Mouse (Mus musculus): ENCODE measurements at regions not wholly inside any gene's neighbourhood (a gene's known extent, or its start where the extent isn't known, plus 50 kb on each side); places are given as distances from the start of the nearest gene placed in this dataset.

DNA sequence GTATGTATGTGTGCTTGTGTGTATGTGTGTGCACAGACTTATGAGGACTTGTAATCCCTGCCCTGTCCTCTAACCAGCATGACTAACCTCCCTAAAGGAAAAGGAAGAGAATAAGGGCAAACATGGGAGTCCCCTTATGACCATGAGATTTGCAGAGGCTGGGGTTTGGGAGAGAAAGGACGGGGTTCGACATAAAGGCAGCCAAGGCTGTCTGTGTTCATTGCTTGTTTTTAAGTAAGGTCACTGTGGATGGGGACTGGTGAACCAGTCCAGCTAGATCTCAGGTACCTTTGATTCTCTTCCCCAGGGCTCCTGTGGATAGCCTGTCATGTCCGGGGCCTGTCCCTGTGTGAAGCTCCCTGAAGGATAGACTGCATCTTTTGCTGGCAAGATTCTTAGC lies 55.6 kb downstream of the Irf2bp2 start:
- no peak overlapping the region for H3K9ac ChIP-seq (replicated peaks; ENCODE audit: low read length)
- WGBS, result 57% methylated on average over 3 of the region's 3 CpGs
- H3K9me3 ChIP-seq (replicated peaks; ENCODE audit: control insufficient read depth, low read length), result no peaks in the 10 kb centered on the region
- ATAC-seq (replicated peaks; ENCODE audit: insufficient number of reproducible peaks, low FRiP score, low TSS enrichment, low read depth), result no peak
- DNase-seq (ENCODE audit: low spot score), result no peak
- no peak overlapping the region for H3K4me2 ChIP-seq (ENCODE audit: low read depth, low read length)
- H3K27me3 ChIP-seq (ENCODE audit: control insufficient read depth, insufficient read depth, low read length), result no peaks in the 10 kb centered on the region
- no peak overlapping the region for H3K4me3 ChIP-seq (ENCODE audit: low read depth, low read length)
- peaks cover 5% of the 10 kb centered on the region; the same call in 1 of the 2 replicates for H3K4me1 ChIP-seq (ENCODE audit: control insufficient read depth, insufficient read depth, low read length)
- no peaks in the 10 kb centered on the region for H3K36me3 ChIP-seq (replicated peaks; ENCODE audit: control insufficient read depth, insufficient read depth, low read depth, low read length)
- H3K27ac ChIP-seq (replicated peaks; ENCODE audit: low read depth, low read length), result peak overlapping the region; percentile 59; the same call in 1 of the 2 replicates

DNA sequence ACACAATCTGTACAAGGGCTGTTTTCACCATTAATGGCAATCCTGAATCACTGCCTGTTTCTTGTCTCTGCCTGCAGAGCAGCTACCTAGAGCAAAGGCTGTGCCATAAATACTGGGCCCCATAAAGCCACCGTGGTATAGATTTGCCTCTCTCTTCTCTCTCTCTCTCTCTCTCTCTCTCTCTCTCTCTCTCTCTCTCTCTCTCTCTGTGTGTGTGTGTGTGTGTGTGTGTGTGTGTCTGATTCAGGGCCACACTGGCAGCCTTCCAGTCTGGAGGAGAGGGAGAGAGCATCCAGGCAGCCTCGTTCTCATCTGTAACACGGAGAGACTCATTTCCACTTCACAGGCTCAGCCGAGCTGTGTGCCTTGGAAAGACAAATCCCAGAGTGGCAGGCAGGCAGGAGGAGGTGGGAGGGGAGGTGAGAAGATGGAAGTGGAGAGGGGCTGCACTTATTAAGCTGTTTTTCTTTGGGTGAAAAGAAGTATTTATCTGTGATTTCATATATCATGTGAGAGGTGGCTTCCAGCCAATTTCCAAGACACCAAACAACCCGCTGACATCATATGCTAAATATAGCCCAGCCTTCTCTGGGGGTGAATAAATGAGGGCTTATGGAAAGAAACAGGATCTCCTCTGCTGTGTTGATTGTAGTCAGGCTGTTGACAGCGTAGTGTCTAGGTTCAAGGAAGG lies 56.7 kb downstream of the Irf2bp2 start:
- Histone ChIP-seq H3K4me1 (ENCODE audit: control insufficient read depth, insufficient read depth, low read length) (peaks cover 5% of the 10 kb centered on the region; the same call in 1 of the 2 replicates), H3K4me2 (ENCODE audit: low read depth, low read length) (no peak overlapping the region), H3K27me3 (ENCODE audit: control insufficient read depth, insufficient read depth, low read length) (no peaks in the 10 kb centered on the region), H3K36me3 (replicated peaks; ENCODE audit: control insufficient read depth, insufficient read depth, low read depth, low read length) (no peaks in the 10 kb centered on the region), H3K9ac (replicated peaks; ENCODE audit: low read length) (0 out of 2 replicates have a peak overlapping the region, but pooled peaks have one; percentile 28), H3K4me3 (ENCODE audit: low read depth, low read length) (no peak overlapping the region), H3K27ac (replicated peaks; ENCODE audit: low read depth, low read length) (peak overlapping the region; percentile 20; the same call in 1 of the 2 replicates), H3K9me3 (replicated peaks; ENCODE audit: control insufficient read depth, low read length) (no peaks in the 10 kb centered on the region)
- ATAC-seq (replicated peaks; ENCODE audit: insufficient number of reproducible peaks, low FRiP score, low TSS enrichment, low read depth), result no peak
- DNase-seq (ENCODE audit: low spot score), result peak; percentile 41
- WGBS, result 25% methylated on average over 6 of the region's 6 CpGs

DNA sequence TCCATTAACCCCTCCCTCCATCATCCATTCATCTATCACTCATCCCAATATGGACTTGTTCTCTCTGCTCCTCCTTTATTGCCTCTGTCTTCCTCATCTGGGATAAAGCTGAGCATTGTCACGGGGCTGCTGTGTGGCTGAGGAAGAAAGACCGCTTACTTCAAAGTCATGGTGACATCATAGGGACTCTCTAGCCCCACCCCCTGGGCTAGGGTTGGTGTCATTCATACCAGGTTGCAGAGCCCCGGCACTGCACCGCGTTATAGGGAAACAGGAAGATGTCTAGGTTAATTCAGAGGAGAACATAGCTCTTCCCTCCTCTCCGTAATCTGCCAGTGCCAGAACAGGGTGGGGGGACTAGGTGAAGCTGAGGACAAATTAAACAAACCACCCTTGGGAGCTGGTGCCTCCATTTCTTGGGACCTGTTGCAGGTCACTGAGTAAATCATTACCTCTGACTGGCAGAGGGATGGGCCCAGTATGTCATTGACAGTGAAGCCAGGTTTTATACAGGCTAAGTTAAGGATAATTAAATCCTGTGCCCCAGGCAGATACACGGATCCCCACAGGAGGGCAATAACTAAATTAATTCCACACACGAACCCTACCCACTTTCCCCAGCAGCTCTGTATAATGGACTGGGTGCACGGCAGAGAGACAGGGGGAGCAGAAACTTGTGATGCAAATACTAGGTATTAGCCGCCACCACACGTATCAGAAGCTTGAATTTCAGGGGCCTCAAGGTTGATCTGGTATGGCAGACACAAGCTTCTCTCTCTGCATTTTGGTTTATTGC lies 57.5 kb downstream of the Irf2bp2 start:
- H3K4me2 ChIP-seq (ENCODE audit: low read depth, low read length), result no peak overlapping the region
- peak; percentile 50 for DNase-seq (ENCODE audit: low spot score)

DNA sequence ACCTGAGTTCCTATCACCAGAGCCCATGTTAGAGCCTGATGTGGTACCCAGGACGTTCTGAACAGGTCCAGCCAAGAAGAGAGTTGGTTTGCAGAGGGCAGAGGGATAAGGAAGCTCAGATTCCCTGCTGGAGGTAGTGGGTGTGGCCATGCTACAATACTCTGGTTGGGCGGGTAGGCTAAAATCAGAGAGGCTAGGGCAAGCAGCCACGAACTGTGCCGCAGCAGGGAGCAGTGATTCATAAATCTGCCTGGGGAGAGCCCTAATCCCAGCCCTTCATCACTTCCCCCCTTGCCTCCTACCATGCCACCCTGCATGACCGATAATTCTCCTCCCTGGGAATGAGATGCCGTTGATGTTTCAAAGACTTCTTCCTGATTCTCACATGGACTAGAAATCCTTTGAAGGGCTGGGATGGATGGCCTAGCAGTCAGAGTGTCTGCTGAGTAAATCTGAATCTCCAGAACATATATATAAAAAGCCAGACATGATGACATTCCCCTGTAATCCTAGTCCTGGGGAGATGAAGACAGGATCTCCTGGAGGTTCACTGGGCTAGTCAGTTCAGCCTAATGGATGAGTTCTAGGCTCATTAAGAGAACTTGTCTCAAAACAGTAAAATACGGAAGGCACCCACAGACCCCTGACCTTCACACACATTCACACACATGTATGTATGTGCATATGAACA lies 57.6 kb upstream of the Tarbp1 start:
- 53% methylated on average over 7 of the region's 7 CpGs for WGBS
- Histone ChIP-seq H3K4me3 (ENCODE audit: low read depth, low read length) (no peak overlapping the region), H3K36me3 (replicated peaks; ENCODE audit: control insufficient read depth, insufficient read depth, low read depth, low read length) (no peaks in the 10 kb centered on the region), H3K4me2 (ENCODE audit: low read depth, low read length) (no peak overlapping the region), H3K9me3 (replicated peaks; ENCODE audit: control insufficient read depth, low read length) (no peaks in the 10 kb centered on the region), H3K4me1 (ENCODE audit: control insufficient read depth, insufficient read depth, low read length) (no peaks in the 10 kb centered on the region; the same call in 1 of the 2 replicates), H3K27me3 (ENCODE audit: control insufficient read depth, insufficient read depth, low read length) (no peaks in the 10 kb centered on the region), H3K27ac (replicated peaks; ENCODE audit: low read depth, low read length) (no peak overlapping the region), H3K9ac (replicated peaks; ENCODE audit: low read length) (no peak overlapping the region)
- ATAC-seq (replicated peaks; ENCODE audit: insufficient number of reproducible peaks, low FRiP score, low TSS enrichment, low read depth) (no peak), DNase-seq (ENCODE audit: low spot score) (no peak)

More for the DNA sequence above, 57.5 kb downstream of the Irf2bp2 start:
- WGBS, result 28% methylated on average over 11 of the region's 11 CpGs
- Histone ChIP-seq H3K4me3 (ENCODE audit: low read depth, low read length) (no peak overlapping the region), H3K4me1 (ENCODE audit: control insufficient read depth, insufficient read depth, low read length) (peaks cover 5% of the 10 kb centered on the region; the same call in 1 of the 2 replicates), H3K9ac (replicated peaks; ENCODE audit: low read length) (no peak overlapping the region), H3K36me3 (replicated peaks; ENCODE audit: control insufficient read depth, insufficient read depth, low read depth, low read length) (no peaks in the 10 kb centered on the region), H3K9me3 (replicated peaks; ENCODE audit: control insufficient read depth, low read length) (no peaks in the 10 kb centered on the region), H3K27ac (replicated peaks; ENCODE audit: low read depth, low read length) (no peak overlapping the region), H3K27me3 (ENCODE audit: control insufficient read depth, insufficient read depth, low read length) (no peaks in the 10 kb centered on the region)
- no peak for ATAC-seq (replicated peaks; ENCODE audit: insufficient number of reproducible peaks, low FRiP score, low TSS enrichment, low read depth)

DNA sequence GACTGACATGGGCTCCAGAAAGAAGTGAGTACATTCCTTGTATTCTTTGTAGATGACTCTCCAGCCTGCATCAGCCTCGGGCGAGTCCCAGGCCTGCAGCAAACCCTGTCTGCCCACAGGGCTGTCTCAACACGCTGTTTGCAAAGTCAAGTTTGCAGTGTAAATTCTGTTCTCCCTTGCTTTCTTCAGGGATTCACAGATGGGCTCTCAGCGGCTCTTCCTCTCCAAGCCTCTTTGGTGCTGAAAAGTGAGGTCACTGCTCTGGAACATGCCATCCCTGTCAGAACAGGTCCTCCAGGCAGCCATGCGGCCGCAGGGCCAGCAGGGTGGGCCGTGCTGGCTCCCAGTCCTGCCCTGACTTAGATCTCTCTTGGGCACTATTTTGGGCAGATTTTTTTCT lies 56.6 kb upstream of the Tarbp1 start:
- ATAC-seq (replicated peaks; ENCODE audit: insufficient number of reproducible peaks, low FRiP score, low TSS enrichment, low read depth) (no peak), DNase-seq (ENCODE audit: low spot score) (no peak)
- no peaks in the 10 kb centered on the region for H3K27me3 ChIP-seq (ENCODE audit: control insufficient read depth, insufficient read depth, low read length)
- H3K4me1 ChIP-seq (ENCODE audit: control insufficient read depth, insufficient read depth, low read length), result no peaks in the 10 kb centered on the region; the same call in 1 of the 2 replicates
- H3K9me3 ChIP-seq (replicated peaks; ENCODE audit: control insufficient read depth, low read length), result no peaks in the 10 kb centered on the region
- no peaks in the 10 kb centered on the region for H3K36me3 ChIP-seq (replicated peaks; ENCODE audit: control insufficient read depth, insufficient read depth, low read depth, low read length)
- WGBS, result 81% methylated on average over 7 of the region's 7 CpGs
- H3K27ac ChIP-seq (replicated peaks; ENCODE audit: low read depth, low read length), result no peak overlapping the region
- no peak overlapping the region for H3K4me2 ChIP-seq (ENCODE audit: low read depth, low read length)
- no peak overlapping the region for H3K9ac ChIP-seq (replicated peaks; ENCODE audit: low read length)
- no peak overlapping the region for H3K4me3 ChIP-seq (ENCODE audit: low read depth, low read length)

DNA sequence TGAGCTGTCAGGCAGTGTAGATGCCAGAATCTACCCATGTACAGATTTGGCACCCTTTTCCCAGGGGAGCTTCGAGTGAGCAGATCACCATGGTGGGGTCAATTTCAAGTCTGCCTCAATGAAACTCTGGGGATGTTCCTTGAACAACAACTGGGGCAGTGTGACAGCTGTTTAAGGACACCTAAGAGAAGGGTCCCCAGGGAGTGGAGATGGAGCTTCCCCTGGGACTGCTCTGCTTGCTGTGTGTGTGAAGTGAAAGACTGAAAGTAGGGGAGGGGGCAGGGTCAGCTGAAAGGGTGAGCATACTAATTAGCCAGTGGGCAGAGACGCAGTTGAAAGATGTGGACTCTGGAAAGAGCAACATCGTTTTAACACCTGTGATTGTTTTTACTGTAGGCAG lies 54.5 kb upstream of the Tarbp1 start:
- Histone ChIP-seq H3K9me3 (replicated peaks; ENCODE audit: control insufficient read depth, low read length) (no peaks in the 10 kb centered on the region), H3K4me2 (ENCODE audit: low read depth, low read length) (no peak overlapping the region), H3K4me1 (ENCODE audit: control insufficient read depth, insufficient read depth, low read length) (no peaks in the 10 kb centered on the region), H3K4me3 (ENCODE audit: low read depth, low read length) (no peak overlapping the region), H3K9ac (replicated peaks; ENCODE audit: low read length) (no peak overlapping the region), H3K27ac (replicated peaks; ENCODE audit: low read depth, low read length) (no peak overlapping the region), H3K36me3 (replicated peaks; ENCODE audit: control insufficient read depth, insufficient read depth, low read depth, low read length) (no peaks in the 10 kb centered on the region), H3K27me3 (ENCODE audit: control insufficient read depth, insufficient read depth, low read length) (no peaks in the 10 kb centered on the region)
- WGBS, result 57% methylated on average over 3 of the region's 3 CpGs
- ATAC-seq (replicated peaks; ENCODE audit: insufficient number of reproducible peaks, low FRiP score, low TSS enrichment, low read depth) (no peak), DNase-seq (ENCODE audit: low spot score) (no peak)

DNA sequence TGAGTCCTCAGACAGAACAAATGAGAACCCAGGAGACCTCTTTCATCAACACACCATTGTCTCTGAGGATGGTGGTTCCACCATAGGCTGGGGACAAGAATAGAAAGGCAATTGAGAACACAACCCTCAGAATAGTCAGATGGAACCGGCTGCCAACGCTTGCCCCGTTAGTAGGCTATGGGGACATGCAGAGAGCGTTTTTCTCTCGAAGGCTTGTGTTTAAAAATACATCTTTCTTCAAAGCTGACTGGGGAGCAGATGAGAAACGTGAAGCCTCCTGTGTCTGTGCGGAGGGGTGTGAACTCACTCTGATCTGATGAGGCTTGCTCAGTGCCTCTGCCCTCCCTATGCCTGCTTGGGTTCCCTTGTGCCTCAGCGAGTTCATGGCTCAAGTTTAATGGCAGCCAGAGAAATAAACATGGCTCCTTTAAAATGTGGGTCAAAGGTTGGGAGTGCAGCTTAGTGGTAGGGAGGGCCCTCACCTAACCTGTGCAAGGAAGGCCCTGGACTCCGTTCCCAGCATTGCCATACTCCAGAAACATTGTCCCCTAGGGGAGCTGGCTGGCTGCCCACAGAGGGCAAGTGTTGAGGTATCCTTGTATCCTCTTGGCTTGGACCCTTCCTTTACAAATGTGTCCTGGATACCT lies 53.7 kb upstream of the Tarbp1 start:
- ATAC-seq (replicated peaks; ENCODE audit: insufficient number of reproducible peaks, low FRiP score, low TSS enrichment, low read depth) (no peak), DNase-seq (ENCODE audit: low spot score) (no peak)
- Histone ChIP-seq H3K4me2 (ENCODE audit: low read depth, low read length) (no peak overlapping the region), H3K9ac (replicated peaks; ENCODE audit: low read length) (no peak overlapping the region), H3K27ac (replicated peaks; ENCODE audit: low read depth, low read length) (no peak overlapping the region), H3K4me3 (ENCODE audit: low read depth, low read length) (no peak overlapping the region), H3K36me3 (replicated peaks; ENCODE audit: control insufficient read depth, insufficient read depth, low read depth, low read length) (no peaks in the 10 kb centered on the region), H3K27me3 (ENCODE audit: control insufficient read depth, insufficient read depth, low read length) (no peaks in the 10 kb centered on the region), H3K9me3 (replicated peaks; ENCODE audit: control insufficient read depth, low read length) (no peaks in the 10 kb centered on the region), H3K4me1 (ENCODE audit: control insufficient read depth, insufficient read depth, low read length) (no peaks in the 10 kb centered on the region)
- WGBS, result 75% methylated on average over 9 of the region's 9 CpGs
